Mouse (Mus musculus): ENCODE data around the gene Gm15114.
"Not testable (repeated sequence)": the region's sequence is repeated elsewhere in the genome, so short reads cannot be mapped to it uniquely, and the experiment has no call there.

Gene Gm15114

GRCm38 (mm10) chrX:148488649-148489048 lies at the start of gene Gm15114:
Gene Gm15114, plus strand, starts transcription at chrX:148488949.
- not testable (repeated sequence) for DNase-seq

Data from kidney, adult 11 months (tissue).